Mouse (Mus musculus) urinary bladder, adult 18-20 months (tissue): ENCODE measurements around the gene Kcnc3.

Source experiments
- DNase-seq, 2 experiments: peaks; one replicate each; pipeline ENCODE4 v3.0.0; 2022; ENCODE audit warnings: low spot score in 2 of 2, mixed read lengths in 2 of 2

Kcnc3 gene

DNA sequence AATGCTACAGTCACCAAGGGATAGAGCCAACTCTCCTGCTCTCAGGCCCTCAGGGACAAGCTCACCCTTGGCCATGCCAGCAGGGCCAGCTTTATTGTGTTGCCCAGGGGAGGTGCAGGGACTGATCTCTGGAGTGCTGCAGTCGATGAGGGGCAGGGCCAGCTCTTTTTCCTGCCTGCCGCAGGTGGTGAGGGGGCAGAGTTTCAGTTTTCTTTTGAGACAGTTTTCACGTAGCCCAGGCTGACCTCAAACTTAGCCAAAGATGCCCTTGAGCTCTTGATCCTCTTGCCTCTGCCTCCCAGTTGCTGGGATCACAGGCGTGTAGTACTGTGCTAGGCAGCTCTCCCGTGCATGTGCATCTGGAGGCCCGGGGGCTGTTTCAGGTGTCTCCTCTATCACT lies 19.5 kb upstream of the Kcnc3 start:
- DNase-seq: no peak

- no peak for DNase-seq
Measured at GRCm38 (mm10) chr7:44571811-44572210, 18.7 kb upstream of the Kcnc3 start.

DNA sequence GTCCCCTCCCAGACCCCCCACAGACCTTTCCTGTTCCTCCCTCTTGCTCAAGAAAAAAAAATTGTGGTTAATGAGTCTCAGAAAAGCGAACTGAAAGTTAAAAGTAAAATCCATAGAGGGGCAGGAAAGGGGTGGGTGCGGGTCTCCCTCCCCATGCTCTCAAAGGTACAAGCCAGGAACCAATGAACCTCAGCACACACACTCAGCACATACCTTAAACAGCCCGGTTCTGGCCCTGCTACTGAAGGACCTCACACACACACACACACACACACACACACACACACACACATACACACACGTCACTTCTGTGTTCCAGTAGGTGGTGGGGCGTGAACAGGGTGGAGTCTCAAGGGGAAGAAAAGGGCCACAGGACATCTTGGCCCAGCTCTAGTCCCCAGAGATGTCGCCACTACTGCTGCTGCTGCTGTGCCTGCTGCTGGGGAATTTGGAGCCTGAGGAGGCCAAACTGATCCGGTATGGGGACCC lies 18.2 kb upstream of the Kcnc3 start, which contains the start of gene Napsa:
Gene Napsa (plus strand): TSS at position 168 of the 489 bp plus-strand sequence.
- DNase-seq: no peak

GRCm38 (mm10) chr7:44572956-44573484 lies 17.4 kb upstream of the Kcnc3 start:
- no peak for DNase-seq

GRCm38 (mm10) chr7:44576333-44576844 lies 14.1 kb upstream of the Kcnc3 start:
- no peak for DNase-seq

DNA sequence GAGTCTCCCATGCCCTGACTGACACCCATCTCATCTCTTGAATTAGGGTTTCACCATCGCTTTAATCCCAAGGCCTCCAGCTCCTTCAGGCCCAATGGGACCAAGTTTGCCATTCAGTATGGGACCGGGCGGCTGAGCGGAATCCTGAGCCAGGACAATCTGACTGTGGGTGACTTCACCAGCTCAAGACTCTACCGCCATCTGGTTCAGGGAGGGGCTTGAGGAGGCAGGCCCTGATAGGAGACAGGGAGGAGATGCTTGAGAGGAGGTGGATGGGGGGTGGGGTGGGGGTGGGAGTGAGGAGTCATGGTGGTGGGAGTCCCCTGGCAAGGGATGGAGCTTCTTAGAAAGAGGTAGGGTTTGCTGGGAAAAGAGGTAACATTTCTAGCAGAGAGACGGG lies 8.8 kb upstream of the Kcnc3 start:
- DNase-seq: no peak

GRCm38 (mm10) chr7:44582709-44583108 lies 7.8 kb upstream of the Kcnc3 start:
- no peak for DNase-seq

- DNase-seq: no peak
Measured at GRCm38 (mm10) chr7:44583146-44583545, 7.3 kb upstream of the Kcnc3 start.

GRCm38 (mm10) chr7:44584265-44584804 lies 6.1 kb upstream of the Kcnc3 start:
- DNase-seq: no peak

GRCm38 (mm10) chr7:44584921-44585320 lies 5.5 kb upstream of the Kcnc3 start:
- no peak for DNase-seq

DNA sequence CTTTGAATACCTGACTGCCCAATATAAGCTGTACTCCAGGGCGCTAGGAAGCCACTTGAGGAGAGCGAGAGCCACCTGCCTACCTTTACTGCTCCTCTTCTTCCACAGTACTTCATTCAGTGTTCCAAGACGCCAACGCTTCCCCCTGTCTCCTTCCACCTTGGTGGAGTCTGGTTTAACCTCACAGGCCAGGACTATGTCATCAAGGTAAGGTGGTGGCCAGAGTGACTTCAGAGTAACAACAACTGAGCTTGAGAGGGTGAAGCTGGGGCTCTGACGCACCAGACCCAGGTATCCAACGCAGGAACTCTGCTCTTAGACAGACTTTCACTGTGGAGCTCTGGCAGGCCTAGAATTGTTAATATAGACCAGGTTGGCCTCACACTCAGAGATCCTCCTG lies 4.9 kb upstream of the Kcnc3 start:
- no peak for DNase-seq

GRCm38 (mm10) chr7:44586518-44586917 lies 3.9 kb upstream of the Kcnc3 start:
- DNase-seq: no peak

DNA sequence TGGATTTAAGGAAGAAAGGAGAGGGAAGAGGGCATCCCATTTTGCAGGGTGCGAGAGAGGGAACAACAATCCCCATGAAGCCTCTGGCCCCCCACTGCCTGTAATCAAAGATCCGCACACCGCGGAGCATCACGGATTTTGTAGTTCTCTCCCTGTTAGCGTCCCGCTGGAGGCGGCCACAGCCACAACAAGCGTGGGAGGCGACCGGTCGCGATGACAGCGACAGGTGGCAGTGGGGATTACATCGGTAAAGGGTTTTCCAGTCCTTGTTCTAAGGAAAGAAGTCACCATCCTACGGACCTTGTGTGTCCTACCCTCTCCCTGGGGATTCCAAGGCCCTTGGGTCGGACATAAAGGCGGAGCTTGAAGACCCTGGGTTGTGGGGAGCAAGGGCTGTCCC lies 3.5 kb upstream of the Kcnc3 start:
- no peak for DNase-seq

DNA sequence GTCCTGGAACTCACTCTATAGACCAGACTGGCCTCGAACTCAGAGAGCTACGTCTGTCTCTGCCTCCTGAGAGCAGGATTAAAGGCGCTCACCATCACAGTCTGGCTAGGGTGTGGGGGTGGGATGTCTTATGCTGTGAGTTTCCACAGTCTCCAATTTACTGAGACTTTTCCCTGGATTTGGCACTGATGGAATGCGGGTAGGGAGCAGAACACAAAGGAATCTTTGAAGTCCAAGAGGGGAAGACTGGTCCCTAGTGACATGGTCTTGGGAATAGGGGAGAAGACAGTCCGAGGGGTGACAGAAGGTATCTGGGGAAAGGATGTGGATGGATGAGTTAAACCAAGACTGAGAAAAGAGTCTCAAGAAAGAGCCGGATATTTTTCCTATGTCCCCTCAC lies 2.8 kb upstream of the Kcnc3 start:
- DNase-seq: no peak

GRCm38 (mm10) chr7:44588338-44588737 lies 2.1 kb upstream of the Kcnc3 start:
- no peak for DNase-seq

DNA sequence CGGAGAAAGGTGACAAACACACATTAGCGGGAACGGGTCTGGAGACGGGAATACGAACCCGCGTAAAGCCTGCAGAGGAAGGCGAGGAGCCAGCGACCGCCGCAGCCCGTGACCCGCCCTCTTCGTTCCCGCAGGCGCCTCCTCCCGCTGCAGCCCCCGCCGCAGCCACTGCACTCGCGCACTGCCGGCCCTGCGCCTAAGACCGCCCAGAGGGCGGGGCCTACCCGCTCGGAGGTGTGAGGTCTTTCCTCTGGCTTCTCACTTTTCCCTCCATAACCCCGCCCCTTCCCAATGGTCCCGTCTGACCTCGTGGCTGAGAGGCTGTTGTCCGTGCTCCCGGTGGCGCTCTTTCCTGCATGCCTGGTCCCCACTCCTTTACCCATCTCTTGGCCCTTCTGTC lies 1.3 kb upstream of the Kcnc3 start:
- peak; percentile 32 to 44 for DNase-seq

GRCm38 (mm10) chr7:44589946-44590345 lies 518 bp upstream of the Kcnc3 start:
- DNase-seq: no peak

GRCm38 (mm10) chr7:44591348-44592116 lies 1.1 kb downstream of the Kcnc3 start:
- no peak for DNase-seq

DNA sequence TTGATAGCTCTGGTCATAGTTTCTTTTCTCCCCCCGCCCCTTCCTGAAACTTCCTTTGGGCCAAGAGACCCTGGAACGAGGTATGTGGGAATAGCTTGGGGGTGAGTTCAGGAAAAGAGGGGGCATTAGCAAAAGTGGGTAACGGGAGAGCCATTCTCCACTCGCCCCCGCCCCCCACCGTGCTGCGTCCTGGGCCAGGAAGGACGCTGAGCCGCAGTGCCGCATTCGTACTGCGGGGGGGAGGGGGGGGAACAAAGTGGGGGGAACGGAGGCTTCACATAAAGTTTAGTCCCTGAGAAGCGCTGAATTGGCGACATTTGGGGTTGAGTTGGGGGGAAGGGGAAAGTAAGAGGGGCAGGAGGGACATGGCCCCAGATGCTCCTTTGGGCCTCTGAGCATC lies 2.6 kb downstream of the Kcnc3 start:
- no peak for DNase-seq

GRCm38 (mm10) chr7:44593775-44594174 lies 3.3 kb downstream of the Kcnc3 start:
- peak; percentile 45 to 69 for DNase-seq

DNA sequence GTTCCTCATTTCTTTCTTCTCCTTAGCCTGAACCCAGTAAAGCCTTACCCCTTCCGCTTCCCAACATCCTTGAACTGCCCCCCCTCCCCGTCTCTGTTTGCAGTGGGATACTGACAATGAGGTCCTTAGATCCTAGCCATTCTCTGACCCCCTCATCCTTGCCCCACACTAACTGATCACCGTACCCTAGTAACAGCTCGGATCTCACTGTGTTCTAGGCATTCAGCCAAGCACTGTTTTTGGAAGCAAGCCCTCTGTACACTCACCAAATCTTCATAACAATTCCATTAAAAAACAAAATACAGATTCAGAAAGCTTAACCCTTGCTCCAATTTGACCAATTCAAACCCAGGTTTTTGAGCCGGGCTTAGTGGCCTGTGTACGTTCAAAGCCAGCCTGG lies 3.8 kb downstream of the Kcnc3 start:
- no peak for DNase-seq

DNA sequence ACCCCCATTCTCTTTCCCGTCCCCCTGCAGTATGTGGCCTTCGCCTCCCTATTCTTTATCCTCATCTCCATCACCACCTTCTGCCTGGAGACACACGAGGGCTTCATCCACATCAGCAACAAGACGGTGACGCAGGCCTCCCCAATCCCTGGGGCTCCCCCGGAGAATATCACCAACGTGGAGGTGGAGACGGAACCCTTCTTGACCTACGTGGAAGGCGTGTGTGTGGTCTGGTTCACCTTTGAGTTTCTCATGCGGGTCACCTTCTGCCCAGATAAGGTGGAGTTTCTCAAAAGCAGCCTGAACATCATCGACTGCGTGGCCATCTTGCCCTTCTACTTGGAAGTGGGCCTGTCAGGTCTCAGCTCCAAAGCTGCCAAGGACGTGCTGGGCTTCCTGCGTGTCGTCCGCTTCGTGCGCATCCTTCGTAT lies 4.7 kb downstream of the Kcnc3 start:
- no peak for DNase-seq

GRCm38 (mm10) chr7:44596051-44596450 lies 5.6 kb downstream of the Kcnc3 start:
- no peak for DNase-seq
